Mouse (Mus musculus) liver, adult 2 months (tissue): ENCODE results near the gene Marc1.

Experiments used
- CTCF ChIP-seq: fragments of 200-500 bp; IDR thresholded peaks from 2 replicates; pipeline ENCODE4 v1.5.1; 2011; ENCODE audit warnings: low read depth, low read length, control low read depth
- POLR2A ChIP-seq: fragments of 200-500 bp; IDR thresholded peaks from 2 replicates; pipeline ENCODE4 v1.6.1; 2011; ENCODE audit warnings: low read length, control low read depth; ENCODE audit not compliant: insufficient read depth; ENCODE audit errors: extremely low read depth

DNA sequence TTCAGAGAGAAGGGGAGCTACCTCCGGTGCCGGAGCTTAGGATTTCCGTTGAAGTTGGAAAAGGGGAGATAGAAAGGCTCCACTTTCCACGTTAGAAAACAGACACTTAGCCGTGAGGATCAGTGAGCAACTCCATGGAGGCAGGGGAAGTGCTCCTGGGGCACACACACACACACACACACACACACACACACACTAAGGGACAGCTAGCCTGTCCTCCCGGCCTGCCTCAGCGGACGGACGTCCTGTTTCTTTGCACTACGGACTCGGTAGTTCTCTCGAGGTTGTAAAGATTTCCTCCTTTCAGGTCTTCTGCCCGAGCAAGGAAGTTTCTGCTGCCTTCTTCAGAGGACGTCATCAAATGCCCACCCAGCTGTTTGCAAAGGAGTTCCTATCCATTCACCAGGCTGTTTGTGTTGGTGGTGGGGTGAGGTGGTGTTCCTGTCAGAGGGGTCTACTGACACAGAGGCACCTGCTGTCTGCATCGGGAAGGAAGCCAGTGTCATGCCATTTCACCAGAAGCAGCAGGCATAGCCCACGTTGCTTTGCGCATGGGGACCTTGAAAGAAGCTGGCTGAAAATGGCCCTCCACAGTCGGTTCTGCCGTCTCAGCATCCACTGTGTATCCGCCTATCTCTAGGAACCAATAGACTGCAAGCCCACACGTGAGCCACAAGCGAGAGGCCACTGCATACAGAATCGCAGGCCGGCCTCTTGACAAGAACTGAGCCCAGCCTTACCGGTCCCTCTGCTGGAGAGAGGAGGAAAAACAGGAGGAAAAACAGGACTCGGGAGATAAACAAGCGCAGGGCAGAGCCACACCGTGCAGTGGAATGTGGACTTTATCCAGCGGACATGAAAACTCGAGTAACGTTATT, 40.9 kb upstream of the Marc1 start:
- TF ChIP-seq POLR2A (peak; percentile 57; the same call in 1 of the 2 replicates), CTCF (peak; percentile 82)
